Mouse (Mus musculus): Measurements from ENCODE around the gene Pdyn.

The Pdyn gene

GRCm38 (mm10) chr2:129654233-129654950, 45.3 kb downstream of the Pdyn start:
- DNase-seq (ENCODE audit: low spot score): no peak

- no peak for DNase-seq (ENCODE audit: low spot score)
Observed at GRCm38 (mm10) chr2:129653632-129654031, 46.0 kb downstream of the Pdyn start.

- no peak for DNase-seq (ENCODE audit: low spot score)
Observed at GRCm38 (mm10) chr2:129652616-129653015, 47.0 kb downstream of the Pdyn start.

Measured in MN1 (cell line).